Mouse (Mus musculus): ENCODE results near the gene Irf3. TPM values are rescaled to one million over a fixed set of nuclear protein-coding genes. Genes with fewer than 3 reads are reported as not detected.

Irf3 gene
- polyA plus RNA-seq, 2 experiments = 32.1 to 41.0 TPM

- 82% methylated on average over 6 of the region's 6 CpGs for WGBS (ENCODE audit: insufficient replicate concordance)
These were observed 8.0 kb downstream of the Irf3 start for GRCm38 (mm10) chr7:45005321-45005992.

GRCm38 (mm10) chr7:45006503-45006902 is 9.1 kb downstream of the Irf3 start:
- TF ChIP-seq EP300 (IDR thresholded peaks at IDR 0.05; ENCODE audit: low read depth) (no peak), CTCF (IDR thresholded peaks at IDR 0.05; ENCODE audit: low read depth) (no peak)
- peaks cover 81% of the 10 kb centered on the region for H3K36me3 ChIP-seq (replicated peaks; ENCODE audit: control insufficient read depth, insufficient read depth, low read depth)
- no peak overlapping the region for H3K9ac ChIP-seq (replicated peaks)
- ATAC-seq (ENCODE audit: insufficient read depth) = no peak
- no peak overlapping the region for H3K4me2 ChIP-seq (ENCODE audit: low read depth)
- H3K9me3 ChIP-seq (ENCODE audit: control insufficient read depth, low read length) = no peaks in the 10 kb centered on the region
- WGBS (ENCODE audit: insufficient replicate concordance) = 88% methylated on average over 12 of the region's 12 CpGs
- no peak for DNase-seq (ENCODE audit: low read depth in 3 of 3, low spot score in 3 of 3)
- H3K27me3 ChIP-seq (ENCODE audit: control insufficient read depth, insufficient read depth, low read length) = no peaks in the 10 kb centered on the region
- no peak overlapping the region for H3K4me3 ChIP-seq (ENCODE audit: insufficient read depth in 1 of 2, low read depth in 2 of 2, low read length in 2 of 2)
- no peak overlapping the region for H3K27ac ChIP-seq
- no peaks in the 10 kb centered on the region for H3K4me1 ChIP-seq (replicated peaks; ENCODE audit: control insufficient read depth in 2 of 2, insufficient read depth in 2 of 2, low read length in 1 of 2)

More at GRCm38 (mm10) chr7:45005321-45005992, 8.0 kb downstream of the Irf3 start:
- no peak for DNase-seq (ENCODE audit: low read depth in 3 of 3, low spot score in 3 of 3)
- no peak for ATAC-seq (ENCODE audit: insufficient read depth)
- Histone ChIP-seq H3K4me2 (ENCODE audit: low read depth) (no peak overlapping the region), H3K36me3 (replicated peaks; ENCODE audit: control insufficient read depth, insufficient read depth, low read depth) (peaks cover 85% of the 10 kb centered on the region), H3K9ac (replicated peaks) (no peak overlapping the region), H3K4me3 (ENCODE audit: insufficient read depth in 1 of 2, low read depth in 2 of 2, low read length in 2 of 2) (no peak overlapping the region), H3K9me3 (ENCODE audit: control insufficient read depth, low read length) (no peaks in the 10 kb centered on the region), H3K27me3 (ENCODE audit: control insufficient read depth, insufficient read depth, low read length) (no peaks in the 10 kb centered on the region), H3K4me1 (replicated peaks; ENCODE audit: control insufficient read depth in 2 of 2, insufficient read depth in 2 of 2, low read length in 1 of 2) (no peaks in the 10 kb centered on the region), H3K27ac (no peak overlapping the region)
- TF ChIP-seq EP300 (IDR thresholded peaks at IDR 0.05; ENCODE audit: low read depth) (no peak), CTCF (IDR thresholded peaks at IDR 0.05; ENCODE audit: low read depth) (no peak)

- DNase-seq (ENCODE audit: low read depth in 3 of 3, low spot score in 3 of 3) (no peak), ATAC-seq (ENCODE audit: insufficient read depth) (no peak)
- Histone ChIP-seq H3K27me3 (ENCODE audit: control insufficient read depth, insufficient read depth, low read length) (no peaks in the 10 kb centered on the region), H3K36me3 (replicated peaks; ENCODE audit: control insufficient read depth, insufficient read depth, low read depth) (peaks cover 83% of the 10 kb centered on the region), H3K9me3 (ENCODE audit: control insufficient read depth, low read length) (no peaks in the 10 kb centered on the region), H3K27ac (no peak overlapping the region), H3K4me1 (replicated peaks; ENCODE audit: control insufficient read depth in 2 of 2, insufficient read depth in 2 of 2, low read length in 1 of 2) (no peaks in the 10 kb centered on the region), H3K4me3 (ENCODE audit: insufficient read depth in 1 of 2, low read depth in 2 of 2, low read length in 2 of 2) (no peak overlapping the region), H3K4me2 (ENCODE audit: low read depth) (no peak overlapping the region), H3K9ac (replicated peaks) (no peak overlapping the region)
- 92% methylated on average over 29 of the region's 29 CpGs for WGBS (ENCODE audit: insufficient replicate concordance)
- no peak for TF ChIP-seq EP300 (IDR thresholded peaks at IDR 0.05; ENCODE audit: low read depth)
- no peak for TF ChIP-seq CTCF (IDR thresholded peaks at IDR 0.05; ENCODE audit: low read depth)
These were observed 9.7 kb downstream of the Irf3 start for GRCm38 (mm10) chr7:45007141-45007540.

- no peak overlapping the region for H3K4me2 ChIP-seq (ENCODE audit: low read depth)
- H3K4me3 ChIP-seq (ENCODE audit: insufficient read depth in 1 of 2, low read depth in 2 of 2, low read length in 2 of 2) = no peak overlapping the region
- DNase-seq (ENCODE audit: low read depth in 3 of 3, low spot score in 3 of 3) (no peak), ATAC-seq (ENCODE audit: insufficient read depth) (no peak)
- H3K36me3 ChIP-seq (replicated peaks; ENCODE audit: control insufficient read depth, insufficient read depth, low read depth) = peaks cover 83% of the 10 kb centered on the region
- no peaks in the 10 kb centered on the region for H3K9me3 ChIP-seq (ENCODE audit: control insufficient read depth, low read length)
- no peak overlapping the region for H3K9ac ChIP-seq (replicated peaks)
- H3K27ac ChIP-seq = no peak overlapping the region
- no peaks in the 10 kb centered on the region for H3K27me3 ChIP-seq (ENCODE audit: control insufficient read depth, insufficient read depth, low read length)
- TF ChIP-seq EP300 (IDR thresholded peaks at IDR 0.05; ENCODE audit: low read depth) = no peak
- no peak for TF ChIP-seq CTCF (IDR thresholded peaks at IDR 0.05; ENCODE audit: low read depth)
- H3K4me1 ChIP-seq (replicated peaks; ENCODE audit: control insufficient read depth in 2 of 2, insufficient read depth in 2 of 2, low read length in 1 of 2) = peaks cover 0 to under 1% of the 10 kb centered on the region in 2 experiments; a peak in 1 of 4 replicates
- 91% methylated on average over 30 of the region's 30 CpGs for WGBS (ENCODE audit: insufficient replicate concordance)
These were observed 10.4 kb downstream of the Irf3 start for GRCm38 (mm10) chr7:45007846-45008245.

GRCm38 (mm10) chr7:45008411-45008810 is 11.0 kb downstream of the Irf3 start:
- Histone ChIP-seq H3K4me1 (replicated peaks; ENCODE audit: control insufficient read depth in 2 of 2, insufficient read depth in 2 of 2, low read length in 1 of 2) (peaks cover 4 to 6% of the 10 kb centered on the region in 2 experiments; a peak in 3 of 4 replicates), H3K9ac (replicated peaks) (no peak overlapping the region), H3K27ac (no peak overlapping the region), H3K9me3 (ENCODE audit: control insufficient read depth, low read length) (no peaks in the 10 kb centered on the region), H3K4me3 (ENCODE audit: insufficient read depth in 1 of 2, low read depth in 2 of 2, low read length in 2 of 2) (no peak overlapping the region), H3K27me3 (ENCODE audit: control insufficient read depth, insufficient read depth, low read length) (no peaks in the 10 kb centered on the region), H3K4me2 (ENCODE audit: low read depth) (no peak overlapping the region), H3K36me3 (replicated peaks; ENCODE audit: control insufficient read depth, insufficient read depth, low read depth) (peaks cover 79% of the 10 kb centered on the region)
- no peak for ATAC-seq (ENCODE audit: insufficient read depth)
- no peak for TF ChIP-seq EP300 (IDR thresholded peaks at IDR 0.05; ENCODE audit: low read depth)
- no peak for TF ChIP-seq CTCF (IDR thresholded peaks at IDR 0.05; ENCODE audit: low read depth)
- DNase-seq (ENCODE audit: low read depth in 3 of 3, low spot score in 3 of 3) = no peak
- WGBS (ENCODE audit: insufficient replicate concordance) = 89% methylated on average over 19 of the region's 19 CpGs

Data from liver, embryonic 14.5 days (tissue).